Mouse (Mus musculus): Measurements from ENCODE around the gene Prr30. TPM values are rescaled to one million over a fixed set of nuclear protein-coding genes. Genes with fewer than 3 reads are reported as not detected.
"Not testable (repeated sequence)": the region's sequence is repeated elsewhere in the genome, so short reads cannot be mapped to it uniquely, and the experiment has no call there.

Prr30 gene
- not detected in 2 replicates for polyA plus RNA-seq (2015; fragmentation: Nextera tagmentation; extraction: Ambion mirVana)

DNA sequence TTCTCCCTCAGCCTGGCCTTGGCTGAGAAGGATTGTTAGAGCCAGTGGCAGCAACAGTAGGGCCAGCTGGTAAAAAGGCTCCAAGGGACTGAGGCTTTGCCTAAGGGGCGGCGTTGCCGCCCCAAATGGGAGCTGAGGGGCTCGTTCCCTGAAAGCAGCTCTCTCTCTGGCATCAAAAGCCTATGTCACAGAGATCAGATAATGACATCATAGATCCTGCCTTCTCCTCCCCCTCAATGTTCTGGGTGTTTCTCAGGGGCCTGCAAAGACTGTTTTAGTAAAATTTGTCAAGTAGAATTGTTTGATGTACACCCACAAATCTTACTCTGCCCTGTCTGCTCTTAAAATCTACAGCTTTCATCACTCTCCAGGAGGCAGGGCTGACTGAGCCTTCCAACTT lies at the start of gene Prr30:
Gene Prr30 (minus strand): TSS at position 101 of the 400 bp plus-strand sequence.
- 80% methylated on average over 4 of the region's 4 CpGs for WGBS
- H3K9me3 ChIP-seq, result no peaks in the 10 kb centered on the region

DNA sequence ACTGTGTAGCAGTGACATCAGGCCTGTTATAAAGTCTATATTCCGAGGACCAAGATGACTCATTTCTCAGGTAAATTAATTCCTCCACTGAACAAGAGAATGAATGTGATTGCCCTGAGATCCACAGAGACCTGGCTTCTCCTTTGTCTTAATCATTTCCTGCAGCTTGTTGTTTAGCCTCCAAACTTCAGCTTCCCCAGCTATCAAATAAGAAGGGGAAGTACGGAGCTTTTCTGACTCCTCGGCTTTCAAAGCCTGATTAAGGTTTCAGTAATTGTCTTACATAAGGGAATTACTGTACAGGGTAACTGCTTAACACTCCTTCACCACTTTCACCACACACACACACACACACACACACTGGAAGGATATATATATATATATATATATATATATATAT lies 46.7 kb upstream of the Prr30 start:
- no peaks in the 10 kb centered on the region for H3K36me3 ChIP-seq (replicated peaks)
- H3K9ac ChIP-seq, result no peak overlapping the region
- no peaks in the 10 kb centered on the region for H3K9me3 ChIP-seq
- H3K27ac ChIP-seq, result no peak overlapping the region
- no peaks in the 10 kb centered on the region for H3K27me3 ChIP-seq (replicated peaks)
- H3K4me1 ChIP-seq, result no peaks in the 10 kb centered on the region
- H3K4me2 ChIP-seq, result no peak overlapping the region
- H3K4me3 ChIP-seq, result no peak overlapping the region
- no peak for ATAC-seq (replicated peaks)
- WGBS, result 76% methylated on average over 3 of the region's 3 CpGs

More for the DNA sequence above, at the start of gene Prr30:
- no peak for ATAC-seq (replicated peaks)
- no peak within 1 kb of the TSS for H3K27ac ChIP-seq
- H3K9ac ChIP-seq, result no peak within 1 kb of the TSS
- no peak within 1 kb of the TSS for H3K4me2 ChIP-seq
- no peak within 1 kb of the TSS for H3K4me3 ChIP-seq
- H3K27me3 ChIP-seq (replicated peaks), result no peaks in the 10 kb centered on the region
- H3K36me3 ChIP-seq (replicated peaks), result no peaks in the 10 kb centered on the region
- no peaks in the 10 kb centered on the region for H3K4me1 ChIP-seq

DNA sequence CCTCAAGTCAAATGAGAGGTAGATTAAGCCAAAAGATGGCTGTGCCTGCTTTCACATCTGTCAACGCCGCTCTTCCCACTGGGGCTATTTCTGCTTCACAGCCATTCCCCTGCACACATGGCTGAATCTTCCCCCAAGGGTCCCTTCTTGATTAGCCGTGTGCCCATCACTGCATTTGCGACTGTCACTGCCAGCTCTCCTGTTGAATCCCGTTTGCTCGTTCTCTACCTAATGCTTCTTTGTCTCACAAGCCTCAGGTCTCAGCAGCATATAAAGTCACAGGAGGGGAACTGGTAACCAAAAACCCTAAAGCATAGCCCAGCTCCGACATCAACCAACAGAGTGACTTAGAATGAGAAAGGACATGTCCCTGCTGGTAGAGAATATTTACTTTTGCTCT lies 45.6 kb upstream of the Prr30 start:
- no peaks in the 10 kb centered on the region for H3K27me3 ChIP-seq (replicated peaks)
- no peaks in the 10 kb centered on the region for H3K36me3 ChIP-seq (replicated peaks)
- H3K9me3 ChIP-seq, result no peaks in the 10 kb centered on the region
- no peak overlapping the region for H3K4me2 ChIP-seq
- H3K9ac ChIP-seq, result no peak overlapping the region
- no peak overlapping the region for H3K4me3 ChIP-seq
- 44% methylated on average over 7 of the region's 7 CpGs for WGBS
- H3K4me1 ChIP-seq, result no peaks in the 10 kb centered on the region
- ATAC-seq (replicated peaks), result no peak
- H3K27ac ChIP-seq, result no peak overlapping the region

DNA sequence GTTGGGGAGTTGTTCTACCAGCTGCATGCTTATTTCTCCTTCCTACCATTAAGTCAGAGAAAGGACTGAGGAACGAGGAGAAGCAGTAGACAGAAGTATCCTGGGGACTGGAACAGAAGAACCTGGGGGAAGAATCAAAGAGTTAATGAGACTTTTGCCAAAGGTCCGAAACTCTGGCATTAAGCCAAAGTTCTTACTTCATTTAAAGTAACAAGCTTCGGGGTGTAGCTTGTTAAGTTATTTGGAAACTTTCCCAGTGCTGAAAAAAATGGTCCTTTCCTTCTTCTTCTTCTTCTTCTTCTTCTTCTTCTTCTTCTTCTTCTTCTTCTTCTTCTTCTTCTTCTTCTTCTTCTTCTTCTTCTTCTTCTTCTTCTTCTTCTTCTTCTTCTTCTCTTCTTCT lies 44.3 kb upstream of the Prr30 start:
- not testable (repeated sequence) for H3K4me1 ChIP-seq; H3K9me3 ChIP-seq; H3K9ac ChIP-seq; H3K27ac ChIP-seq; H3K27me3 ChIP-seq (replicated peaks); H3K4me3 ChIP-seq; H3K36me3 ChIP-seq (replicated peaks); ATAC-seq (replicated peaks); H3K4me2 ChIP-seq
- 72% methylated on average over 3 of the region's 3 CpGs for WGBS

DNA sequence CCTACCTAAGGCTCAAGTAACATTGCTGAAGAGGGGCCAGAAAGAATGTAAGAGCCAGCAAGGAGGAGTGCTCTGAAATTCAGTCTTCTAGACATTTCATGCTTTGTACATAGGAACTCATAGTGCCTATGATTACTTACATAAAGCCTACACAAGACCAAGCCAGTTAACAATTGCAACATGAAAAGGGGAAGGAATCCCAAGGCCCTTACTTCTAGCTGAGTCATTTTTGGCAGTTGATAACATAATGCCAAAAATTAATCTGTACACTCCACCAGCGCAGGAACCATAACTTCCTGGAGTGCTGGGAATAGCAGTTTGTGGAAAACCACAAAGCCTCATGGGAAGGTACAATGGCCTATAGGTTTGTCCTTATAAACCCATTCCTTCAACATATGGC lies 37.8 kb upstream of the Prr30 start:
- H3K4me2 ChIP-seq, result no peak overlapping the region
- no peak overlapping the region for H3K9ac ChIP-seq
- WGBS, result 91% methylated on average over 1 of the region's 1 CpGs
- no peaks in the 10 kb centered on the region for H3K4me1 ChIP-seq
- H3K36me3 ChIP-seq (replicated peaks), result no peaks in the 10 kb centered on the region
- H3K27me3 ChIP-seq (replicated peaks), result no peaks in the 10 kb centered on the region
- no peak overlapping the region for H3K27ac ChIP-seq
- ATAC-seq (replicated peaks), result no peak
- H3K9me3 ChIP-seq, result no peaks in the 10 kb centered on the region
- no peak overlapping the region for H3K4me3 ChIP-seq

DNA sequence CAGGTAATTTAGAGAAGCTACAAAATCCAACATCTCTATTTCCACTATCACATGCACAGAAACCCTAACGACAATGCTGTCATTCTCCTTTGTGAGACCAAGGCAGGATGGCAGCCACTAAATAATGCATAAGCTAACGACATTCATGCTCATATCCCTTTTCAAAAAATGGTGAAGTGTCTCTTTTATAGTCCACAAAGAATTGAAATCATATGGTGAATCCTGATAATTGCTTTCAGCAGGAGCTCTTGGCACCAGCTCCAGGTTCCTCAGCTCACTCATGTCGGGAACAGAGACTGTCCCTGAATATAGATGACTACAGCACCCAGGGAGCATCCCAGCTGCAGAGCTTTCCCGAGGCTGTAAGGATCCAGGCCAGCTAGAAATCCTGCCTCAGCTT lies 28.9 kb upstream of the Prr30 start:
- H3K36me3 ChIP-seq (replicated peaks), result no peaks in the 10 kb centered on the region
- H3K4me3 ChIP-seq, result no peak overlapping the region
- H3K27ac ChIP-seq, result no peak overlapping the region
- H3K9ac ChIP-seq, result no peak overlapping the region
- H3K4me2 ChIP-seq, result no peak overlapping the region
- H3K27me3 ChIP-seq (replicated peaks), result no peaks in the 10 kb centered on the region
- no peaks in the 10 kb centered on the region for H3K9me3 ChIP-seq
- H3K4me1 ChIP-seq, result 0 out of 2 replicates have a peak, but pooled peaks cover 3% of the 10 kb centered on the region
- peak; percentile 92 for ATAC-seq (replicated peaks)
- WGBS, result 15% methylated on average over 4 of the region's 4 CpGs

DNA sequence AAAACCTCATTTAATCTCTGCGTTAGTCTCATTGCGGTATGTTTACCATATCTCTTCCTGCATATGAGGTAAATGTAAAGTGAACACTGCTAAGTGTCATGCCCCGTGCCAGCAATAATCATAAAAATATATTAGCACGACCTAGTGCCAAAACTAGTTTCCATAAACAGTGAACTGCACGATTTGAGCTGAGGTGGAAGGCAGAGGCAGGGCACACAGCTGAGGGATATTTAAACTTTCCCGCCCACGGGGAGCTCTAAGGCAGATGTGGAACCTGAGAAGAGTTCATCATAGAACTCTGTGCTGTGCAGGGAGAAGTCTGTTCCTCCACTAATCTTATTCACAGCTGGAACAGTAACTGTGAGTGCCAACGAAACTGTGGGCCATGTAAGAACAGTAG lies 22.2 kb upstream of the Prr30 start:
- no peak overlapping the region for H3K9ac ChIP-seq
- H3K27ac ChIP-seq, result no peak overlapping the region
- ATAC-seq (replicated peaks), result no peak
- WGBS, result 91% methylated on average over 8 of the region's 8 CpGs
- H3K27me3 ChIP-seq (replicated peaks), result no peaks in the 10 kb centered on the region
- no peaks in the 10 kb centered on the region for H3K4me1 ChIP-seq
- no peak overlapping the region for H3K4me3 ChIP-seq
- no peaks in the 10 kb centered on the region for H3K36me3 ChIP-seq (replicated peaks)
- no peaks in the 10 kb centered on the region for H3K9me3 ChIP-seq
- H3K4me2 ChIP-seq, result no peak overlapping the region

DNA sequence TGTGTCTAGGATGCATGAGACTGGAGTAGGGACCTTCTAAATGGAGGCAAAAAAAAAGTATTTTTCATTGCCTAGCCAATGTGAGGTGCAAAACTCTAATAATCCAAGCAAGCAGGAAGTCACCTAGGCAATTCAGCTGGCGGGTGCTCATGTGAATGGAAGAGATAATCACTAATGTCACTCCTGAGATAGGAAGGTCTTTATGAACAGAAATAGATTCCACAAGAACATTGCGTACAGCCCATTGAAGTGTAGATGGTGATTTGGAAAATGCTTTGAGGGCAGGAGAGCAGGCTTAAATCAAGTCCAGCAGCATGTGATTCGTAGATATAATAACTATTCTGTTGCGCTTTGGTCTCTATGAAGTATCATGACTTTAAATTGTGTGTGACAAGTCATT lies 27.9 kb downstream of the Prr30 start:
- whole genome bisulfite sequencing, result 82% methylated on average over 4 of the region's 4 CpGs
- H3K9me3 ChIP-seq, result no peaks in the 10 kb centered on the region
- no peak for ATAC-seq (replicated peaks)
- no peak overlapping the region for H3K9ac ChIP-seq
- no peak overlapping the region for H3K4me3 ChIP-seq
- no peak overlapping the region for H3K4me2 ChIP-seq
- no peaks in the 10 kb centered on the region for H3K4me1 ChIP-seq
- no peaks in the 10 kb centered on the region for H3K27me3 ChIP-seq (replicated peaks)
- H3K36me3 ChIP-seq (replicated peaks), result no peaks in the 10 kb centered on the region
- H3K27ac ChIP-seq, result no peak overlapping the region
